Mouse (Mus musculus) testis, adult 2 months (tissue): Measurements from ENCODE around the gene Foxp1.

Source experiments
- CTCF ChIP-seq: fragments of 200-500 bp; IDR thresholded peaks from 2 replicates; pipeline ENCODE4 v1.5.1; 2012; ENCODE audit warnings: low read depth, mild to moderate bottlenecking, inconsistent platforms, low read length, moderate library complexity; ENCODE audit not compliant: control insufficient read depth, insufficient read depth, insufficient replicate concordance
- POLR2A ChIP-seq: fragments of 200-500 bp; IDR thresholded peaks from 2 replicates; pipeline ENCODE4 v1.6.1; 2012; ENCODE audit warnings: low read depth, mild to moderate bottlenecking, inconsistent platforms, low read length, moderate library complexity; ENCODE audit not compliant: control insufficient read depth

DNA sequence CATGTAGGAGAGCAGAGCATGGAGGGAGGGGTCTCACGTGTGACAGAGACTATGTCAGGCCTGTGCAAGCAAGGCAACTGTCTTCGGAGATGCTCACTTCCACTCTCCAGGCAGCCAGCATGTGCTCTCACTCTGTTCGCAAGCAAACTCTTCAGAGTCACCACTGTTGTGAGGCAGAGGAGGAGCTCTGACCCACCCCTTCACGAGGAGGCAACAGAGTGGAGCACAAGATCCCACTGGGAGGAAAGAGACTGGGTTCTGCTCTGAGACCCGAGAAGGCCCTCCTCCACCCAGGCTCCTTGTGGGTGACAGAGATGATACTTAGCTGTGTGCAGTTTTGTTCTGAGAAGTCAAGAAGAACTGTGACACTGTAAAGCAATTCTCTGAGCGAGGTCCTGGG, 248.3 kb downstream of the Foxp1 start:
- no peak for TF ChIP-seq CTCF
- TF ChIP-seq POLR2A: no peak
